Mouse (Mus musculus): ENCODE data around the gene Ppfia2. TPM values are rescaled to one million over a fixed set of nuclear protein-coding genes. Genes with fewer than 3 reads are reported as not detected.

Gene Ppfia2
- polyA plus RNA-seq (2014; fragmentation: Nextera tagmentation; extraction: Ambion mirVana), result 42.2 and 47.1 TPM in 2 replicates

- Histone ChIP-seq H3K9ac (replicated peaks; ENCODE audit: low read depth, low read length) (peak within 1 kb of the TSS; percentile 74), H3K4me3 (ENCODE audit: low read depth, low read length) (peak within 1 kb of the TSS; percentile 65), H3K36me3 (ENCODE audit: control insufficient read depth, insufficient read depth, low read length) (no peaks in the 10 kb centered on the region), H3K27me3 (ENCODE audit: control insufficient read depth, insufficient read depth, low read length) (no peaks in the 10 kb centered on the region), H3K4me1 (ENCODE audit: control insufficient read depth, insufficient read depth, low read length) (0 out of 2 replicates have a peak, but pooled peaks cover 7% of the 10 kb centered on the region), H3K4me2 (ENCODE audit: low read depth, low read length) (peak within 1 kb of the TSS; percentile 75), H3K9me3 (ENCODE audit: control insufficient read depth, low read length) (no peaks in the 10 kb centered on the region), H3K27ac (ENCODE audit: low read depth, low read length) (peak within 1 kb of the TSS; percentile 88)
- under 1% methylated on average over 30 of the region's 30 CpGs for WGBS
- peak; percentile 90 for ATAC-seq (ENCODE audit: low read depth)
These were observed at the start of gene Ppfia2 for GRCm38 (mm10) chr10:106469855-106470532. Ppfia2 (plus strand) TSS chr10:106470339.

- Histone ChIP-seq H3K9ac (replicated peaks; ENCODE audit: low read depth, low read length) (peak overlapping the region; percentile 74), H3K4me1 (ENCODE audit: control insufficient read depth, insufficient read depth, low read length) (0 out of 2 replicates have a peak, but pooled peaks cover 7% of the 10 kb centered on the region), H3K4me3 (ENCODE audit: low read depth, low read length) (peak overlapping the region; percentile 65), H3K9me3 (ENCODE audit: control insufficient read depth, low read length) (no peaks in the 10 kb centered on the region), H3K27ac (ENCODE audit: low read depth, low read length) (peak overlapping the region; percentile 88), H3K36me3 (ENCODE audit: control insufficient read depth, insufficient read depth, low read length) (no peaks in the 10 kb centered on the region), H3K4me2 (ENCODE audit: low read depth, low read length) (peak overlapping the region; percentile 75), H3K27me3 (ENCODE audit: control insufficient read depth, insufficient read depth, low read length) (no peaks in the 10 kb centered on the region)
- WGBS, result 4% methylated on average over 19 of the region's 19 CpGs
- ATAC-seq (ENCODE audit: low read depth), result peak; percentile 93
These were observed 1.0 kb upstream of the Ppfia2 start for GRCm38 (mm10) chr10:106468956-106469721.

DNA sequence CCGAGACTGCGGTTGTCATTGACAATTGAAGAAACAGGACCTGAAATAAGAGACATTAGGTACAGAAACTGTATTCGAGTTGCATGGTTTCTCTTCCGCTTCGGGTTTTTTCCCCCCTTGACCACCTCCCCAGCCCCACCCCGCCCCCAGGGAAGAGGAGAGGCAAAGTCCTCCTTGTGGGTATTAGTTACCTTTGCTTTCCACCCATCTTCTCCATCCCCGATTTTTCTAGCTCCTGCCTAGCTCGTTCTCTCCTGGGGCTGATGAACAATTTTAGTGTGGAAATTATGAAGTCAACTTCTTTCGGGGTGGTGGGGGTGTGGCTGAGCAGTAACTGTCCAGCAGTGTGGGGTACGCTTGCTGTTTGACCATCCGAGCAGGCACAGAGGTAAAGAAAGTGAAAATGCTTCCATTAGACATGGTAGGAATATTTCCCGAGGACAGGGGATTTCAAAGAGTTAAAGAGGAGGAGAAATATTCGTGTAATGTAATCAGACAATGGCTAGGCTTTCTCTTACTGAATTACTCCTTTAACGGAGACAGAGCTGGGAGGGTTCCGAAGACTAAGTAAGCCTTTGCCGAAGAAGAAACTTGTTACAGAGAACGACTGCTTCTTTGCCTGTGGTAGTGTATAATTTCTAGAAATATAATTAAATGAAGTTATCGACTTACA lies 530 bp downstream of the Ppfia2 start:
- Histone ChIP-seq H3K4me2 (ENCODE audit: low read depth, low read length) (peak overlapping the region; percentile 75), H3K4me3 (ENCODE audit: low read depth, low read length) (peak overlapping the region; percentile 65), H3K36me3 (ENCODE audit: control insufficient read depth, insufficient read depth, low read length) (no peaks in the 10 kb centered on the region), H3K9me3 (ENCODE audit: control insufficient read depth, low read length) (no peaks in the 10 kb centered on the region), H3K27me3 (ENCODE audit: control insufficient read depth, insufficient read depth, low read length) (no peaks in the 10 kb centered on the region), H3K4me1 (ENCODE audit: control insufficient read depth, insufficient read depth, low read length) (0 out of 2 replicates have a peak, but pooled peaks cover 7% of the 10 kb centered on the region), H3K9ac (replicated peaks; ENCODE audit: low read depth, low read length) (peak overlapping the region; percentile 74), H3K27ac (ENCODE audit: low read depth, low read length) (peak overlapping the region; percentile 88)
- peak; percentile 26 for ATAC-seq (ENCODE audit: low read depth)
- WGBS, result 8% methylated on average over 18 of the region's 18 CpGs

GRCm38 (mm10) chr10:106509281-106510165 lies 39.4 kb downstream of the Ppfia2 start:
- Histone ChIP-seq H3K4me3 (ENCODE audit: low read depth, low read length) (no peak overlapping the region), H3K4me2 (ENCODE audit: low read depth, low read length) (no peak overlapping the region), H3K36me3 (ENCODE audit: control insufficient read depth, insufficient read depth, low read length) (no peaks in the 10 kb centered on the region), H3K27me3 (ENCODE audit: control insufficient read depth, insufficient read depth, low read length) (no peaks in the 10 kb centered on the region), H3K9me3 (ENCODE audit: control insufficient read depth, low read length) (no peaks in the 10 kb centered on the region), H3K27ac (ENCODE audit: low read depth, low read length) (no peak overlapping the region), H3K4me1 (ENCODE audit: control insufficient read depth, insufficient read depth, low read length) (no peaks in the 10 kb centered on the region), H3K9ac (replicated peaks; ENCODE audit: low read depth, low read length) (no peak overlapping the region)
- 85% methylated on average over 6 of the region's 6 CpGs for WGBS
- no peak for ATAC-seq (ENCODE audit: low read depth)

DNA sequence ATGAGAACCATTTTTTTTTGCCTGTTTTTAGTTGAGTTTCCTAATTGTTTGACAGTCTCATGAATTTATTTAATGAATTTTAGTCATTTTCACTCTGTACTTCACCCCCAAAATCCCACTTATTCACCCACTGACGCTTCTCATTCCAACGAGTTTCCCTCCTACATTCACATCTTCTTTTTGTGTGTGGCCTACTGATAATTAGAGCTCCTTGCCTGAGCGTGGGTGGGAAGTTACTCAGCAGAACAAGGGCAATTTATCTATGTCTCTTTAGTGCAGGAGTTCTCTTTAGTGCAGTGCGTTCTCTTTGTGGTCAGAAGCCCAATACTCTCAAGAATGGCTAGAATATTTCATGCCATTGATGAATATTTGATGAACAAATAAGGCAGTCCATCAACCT lies 95.9 kb downstream of the Ppfia2 start:
- Histone ChIP-seq H3K36me3 (ENCODE audit: control insufficient read depth, insufficient read depth, low read length) (no peaks in the 10 kb centered on the region), H3K27me3 (ENCODE audit: control insufficient read depth, insufficient read depth, low read length) (no peaks in the 10 kb centered on the region), H3K27ac (ENCODE audit: low read depth, low read length) (no peak overlapping the region), H3K9ac (replicated peaks; ENCODE audit: low read depth, low read length) (no peak overlapping the region), H3K4me3 (ENCODE audit: low read depth, low read length) (no peak overlapping the region), H3K4me1 (ENCODE audit: control insufficient read depth, insufficient read depth, low read length) (no peaks in the 10 kb centered on the region), H3K9me3 (ENCODE audit: control insufficient read depth, low read length) (no peaks in the 10 kb centered on the region), H3K4me2 (ENCODE audit: low read depth, low read length) (no peak overlapping the region)
- ATAC-seq (ENCODE audit: low read depth), result no peak
- 45% methylated on average over 4 of the region's 4 CpGs for WGBS

DNA sequence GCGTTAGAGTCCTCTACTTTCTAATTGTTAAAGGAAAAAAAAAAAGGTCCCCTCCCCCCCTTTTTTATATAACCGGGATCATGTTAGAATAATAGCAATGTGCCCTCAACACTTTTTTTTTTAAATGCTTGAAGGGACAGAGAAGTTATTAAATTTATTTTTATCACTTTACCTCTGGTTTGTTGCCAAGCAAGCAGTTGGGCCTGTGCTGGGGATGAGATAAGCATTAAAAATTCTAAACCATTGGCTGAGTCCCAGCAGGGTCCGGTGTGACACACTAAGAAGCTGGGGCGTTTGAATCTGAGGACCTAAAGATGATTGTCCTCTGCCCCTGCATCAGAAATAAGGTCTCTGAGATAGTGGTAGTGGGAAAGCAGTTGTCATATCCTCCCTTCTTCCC lies 114.9 kb downstream of the Ppfia2 start:
- WGBS, result 78% methylated on average over 4 of the region's 4 CpGs
- no peak overlapping the region for H3K4me3 ChIP-seq (ENCODE audit: low read depth, low read length)
- H3K27ac ChIP-seq (ENCODE audit: low read depth, low read length), result no peak overlapping the region
- no peaks in the 10 kb centered on the region for H3K27me3 ChIP-seq (ENCODE audit: control insufficient read depth, insufficient read depth, low read length)
- 0 out of 2 replicates have a peak, but pooled peaks have one; percentile 10 for ATAC-seq (ENCODE audit: low read depth)
- no peak overlapping the region for H3K9ac ChIP-seq (replicated peaks; ENCODE audit: low read depth, low read length)
- no peak overlapping the region for H3K4me2 ChIP-seq (ENCODE audit: low read depth, low read length)
- no peaks in the 10 kb centered on the region for H3K9me3 ChIP-seq (ENCODE audit: control insufficient read depth, low read length)
- H3K4me1 ChIP-seq (ENCODE audit: control insufficient read depth, insufficient read depth, low read length), result no peaks in the 10 kb centered on the region
- no peaks in the 10 kb centered on the region for H3K36me3 ChIP-seq (ENCODE audit: control insufficient read depth, insufficient read depth, low read length)

DNA sequence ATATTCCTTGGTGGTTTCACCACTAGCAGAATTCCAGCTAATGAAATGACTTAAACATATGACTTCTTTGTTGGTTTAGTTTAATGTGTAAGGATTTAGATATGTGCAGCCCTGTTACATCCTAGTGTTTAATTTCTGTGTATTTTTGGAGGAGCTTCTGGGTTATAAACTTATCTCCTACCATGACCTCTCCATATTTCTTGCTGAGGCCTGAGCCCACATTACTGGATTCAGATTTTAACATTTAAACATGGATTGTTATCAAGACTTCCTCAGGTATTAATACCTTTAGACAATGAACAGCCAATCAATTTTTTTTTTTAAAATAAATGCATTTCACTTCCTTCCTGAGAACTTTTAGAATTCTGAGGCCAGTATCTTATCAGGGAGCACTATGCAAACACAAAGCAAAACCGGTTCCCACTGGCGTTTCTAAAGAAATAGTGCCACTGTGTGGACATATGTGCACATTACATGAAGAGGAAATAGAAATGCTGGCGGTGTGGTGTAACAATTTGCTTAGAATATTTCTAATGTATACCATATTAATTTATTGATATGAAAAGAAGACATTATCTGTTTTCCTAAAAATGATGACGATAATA lies 115.4 kb downstream of the Ppfia2 start:
- no peaks in the 10 kb centered on the region for H3K27me3 ChIP-seq (ENCODE audit: control insufficient read depth, insufficient read depth, low read length)
- 4% methylated on average over 4 of the region's 4 CpGs for WGBS
- no peak overlapping the region for H3K27ac ChIP-seq (ENCODE audit: low read depth, low read length)
- no peak overlapping the region for H3K9ac ChIP-seq (replicated peaks; ENCODE audit: low read depth, low read length)
- no peak overlapping the region for H3K4me3 ChIP-seq (ENCODE audit: low read depth, low read length)
- no peaks in the 10 kb centered on the region for H3K9me3 ChIP-seq (ENCODE audit: control insufficient read depth, low read length)
- ATAC-seq (ENCODE audit: low read depth), result peak; percentile 81
- H3K4me2 ChIP-seq (ENCODE audit: low read depth, low read length), result no peak overlapping the region
- H3K36me3 ChIP-seq (ENCODE audit: control insufficient read depth, insufficient read depth, low read length), result no peaks in the 10 kb centered on the region
- H3K4me1 ChIP-seq (ENCODE audit: control insufficient read depth, insufficient read depth, low read length), result no peaks in the 10 kb centered on the region

GRCm38 (mm10) chr10:106587817-106588216 lies 117.7 kb downstream of the Ppfia2 start:
- Histone ChIP-seq H3K4me3 (ENCODE audit: low read depth, low read length) (no peak overlapping the region), H3K4me1 (ENCODE audit: control insufficient read depth, insufficient read depth, low read length) (no peaks in the 10 kb centered on the region), H3K9me3 (ENCODE audit: control insufficient read depth, low read length) (no peaks in the 10 kb centered on the region), H3K27ac (ENCODE audit: low read depth, low read length) (no peak overlapping the region), H3K9ac (replicated peaks; ENCODE audit: low read depth, low read length) (no peak overlapping the region), H3K36me3 (ENCODE audit: control insufficient read depth, insufficient read depth, low read length) (no peaks in the 10 kb centered on the region), H3K4me2 (ENCODE audit: low read depth, low read length) (no peak overlapping the region), H3K27me3 (ENCODE audit: control insufficient read depth, insufficient read depth, low read length) (no peaks in the 10 kb centered on the region)
- no peak for ATAC-seq (ENCODE audit: low read depth)
- 77% methylated on average over 5 of the region's 5 CpGs for WGBS

Measured in neural tube, embryonic 14.5 days (tissue).